Mouse (Mus musculus) heart, postnatal 0 days (tissue): ENCODE results near the gene Atp23.

Source experiments
- CTCF ChIP-seq: IDR thresholded peaks from 2 replicates; pipeline ENCODE4 v1.5.1; 2016; ENCODE audit warnings: antibody characterized with exemption, control low read depth, low read depth
- EP300 ChIP-seq: IDR thresholded peaks from 2 replicates; pipeline ENCODE4 v1.6.1; 2016; ENCODE audit warnings: antibody characterized with exemption, low read depth

GRCm38 (mm10) chr10:126930270-126931121 is 29.3 kb upstream of the Atp23 start:
- 0 out of 2 replicates have a peak, but pooled peaks have one; percentile 30 for TF ChIP-seq EP300
- no peak for TF ChIP-seq CTCF
